Mouse (Mus musculus): ENCODE measurements around the gene Ace2.

Ace2 gene

GRCm38 (mm10) chrX:164139032-164139431 lies at the start of gene Ace2:
Gene Ace2, plus strand, starts transcription at chrX:164139332.
- DNase-seq (ENCODE audit: low spot score in 2 of 2), result no peak

- DNase-seq (ENCODE audit: low spot score in 2 of 2), result no peak
These were observed 49.2 kb upstream of the Ace2 start for GRCm38 (mm10) chrX:164089916-164090315.

- DNase-seq (ENCODE audit: low spot score in 2 of 2), result no peak
These were observed 46.6 kb upstream of the Ace2 start for GRCm38 (mm10) chrX:164092300-164093169.

- DNase-seq (ENCODE audit: low spot score in 2 of 2), result no peak
These were observed 45.7 kb upstream of the Ace2 start for GRCm38 (mm10) chrX:164093435-164093834.

- DNase-seq (ENCODE audit: low spot score in 2 of 2), result no peak
These were observed 43.3 kb upstream of the Ace2 start for GRCm38 (mm10) chrX:164095838-164096237.

- DNase-seq (ENCODE audit: low spot score in 2 of 2), result no peak
These were observed 37.6 kb upstream of the Ace2 start for GRCm38 (mm10) chrX:164101483-164101882.

GRCm38 (mm10) chrX:164102198-164102597 lies 36.9 kb upstream of the Ace2 start:
- no peak for DNase-seq (ENCODE audit: low spot score in 2 of 2)

GRCm38 (mm10) chrX:164102656-164103055 lies 36.5 kb upstream of the Ace2 start:
- DNase-seq (ENCODE audit: low spot score in 2 of 2), result no peak

- no peak for DNase-seq (ENCODE audit: low spot score in 2 of 2)
These were observed 28.0 kb upstream of the Ace2 start for GRCm38 (mm10) chrX:164111146-164111545.

GRCm38 (mm10) chrX:164113744-164114143 lies 25.4 kb upstream of the Ace2 start:
- no peak for DNase-seq (ENCODE audit: low spot score in 2 of 2)

- DNase-seq (ENCODE audit: low spot score in 2 of 2), result no peak
These were observed 15.2 kb upstream of the Ace2 start for GRCm38 (mm10) chrX:164123942-164124341.

- no peak for DNase-seq (ENCODE audit: low spot score in 2 of 2)
These were observed 5.6 kb upstream of the Ace2 start for GRCm38 (mm10) chrX:164133531-164133930.

GRCm38 (mm10) chrX:164135304-164135818 lies 3.8 kb upstream of the Ace2 start:
- no peak for DNase-seq (ENCODE audit: low spot score in 2 of 2)

- DNase-seq (ENCODE audit: low spot score in 2 of 2), result no peak
These were observed 6.5 kb downstream of the Ace2 start for GRCm38 (mm10) chrX:164145463-164146250.

GRCm38 (mm10) chrX:164152703-164153102 lies 13.6 kb downstream of the Ace2 start:
- DNase-seq (ENCODE audit: low spot score in 2 of 2), result no peak

GRCm38 (mm10) chrX:164153606-164154005 lies 14.5 kb downstream of the Ace2 start:
- no peak for DNase-seq (ENCODE audit: low spot score in 2 of 2)

- DNase-seq (ENCODE audit: low spot score in 2 of 2), result no peak
These were observed 15.5 kb downstream of the Ace2 start for GRCm38 (mm10) chrX:164154594-164154993.

GRCm38 (mm10) chrX:164164681-164165080 lies 25.5 kb downstream of the Ace2 start:
- DNase-seq (ENCODE audit: low spot score in 2 of 2), result no peak

GRCm38 (mm10) chrX:164171034-164171433 lies 31.9 kb downstream of the Ace2 start:
- DNase-seq (ENCODE audit: low spot score in 2 of 2), result no peak

GRCm38 (mm10) chrX:164173880-164174279 lies 34.7 kb downstream of the Ace2 start:
- no peak for DNase-seq (ENCODE audit: low spot score in 2 of 2)

- DNase-seq (ENCODE audit: low spot score in 2 of 2), result no peak
These were observed 36.2 kb downstream of the Ace2 start for GRCm38 (mm10) chrX:164175311-164175710.

GRCm38 (mm10) chrX:164175780-164176179 lies 36.6 kb downstream of the Ace2 start:
- no peak for DNase-seq (ENCODE audit: low spot score in 2 of 2)

- DNase-seq (ENCODE audit: low spot score in 2 of 2), result no peak
These were observed 39.7 kb downstream of the Ace2 start for GRCm38 (mm10) chrX:164178856-164179255.
